In genomic region chr8:12547466-12548220, GRCm38 (mm10) we compare ENCODE assay signal across 23 mouse cellular contexts. TPM values are rescaled to one million over a fixed set of nuclear protein-coding genes. Genes with fewer than 3 reads are reported as not detected.
A peak's percentile ranks its signal among the peaks of the same experiment; 100 is the strongest.
DNase-seq lines count a peak whose midpoint lies in the region; ATAC-seq lines count a peak whose summit lies in the region.
"Had no signal": no experiment of that assay in that cellular context is flagged by ENCODE, and none has a peak within 500 bp of the region (broad histone marks: within the 10 kb centered on the region; RNA-seq: fewer than 3 reads in every experiment).

No protein-coding gene starts in this region.

- H3K4me3 ChIP-seq in neural tube, embryonic 11.5 days (ENCODE audit: low read depth, low read length), result no peak overlapping the region
- no peak overlapping the region for H3K4me3 ChIP-seq in hindbrain, embryonic 12.5 days
- H3K4me3 ChIP-seq: layer of hippocampus, adult 2 months; liver, embryonic 13.5 days; lung, embryonic 15.5 days; myocyte had no signal

- 53% methylated on average over 7 of the region's 7 CpGs for WGBS in neural tube, embryonic 11.5 days
- 68% methylated on average over 7 of the region's 7 CpGs for WGBS in hindbrain, embryonic 12.5 days

- no peaks in the 10 kb centered on the region for H3K9me3 ChIP-seq in neural tube, embryonic 11.5 days (ENCODE audit: control insufficient read depth, low read length)
- no peaks in the 10 kb centered on the region for H3K9me3 ChIP-seq in hindbrain, embryonic 12.5 days (replicated peaks)
- H3K9me3 ChIP-seq: liver, embryonic 13.5 days; lung, embryonic 15.5 days had no signal

- peak; percentile 31; the same call in 1 of the 2 replicates for ATAC-seq in neural tube, embryonic 11.5 days (ENCODE audit: insufficient read depth, low FRiP score, low TSS enrichment)
- ATAC-seq in hindbrain, embryonic 12.5 days (ENCODE audit: low FRiP score), result peak; percentile 22
- ATAC-seq: CD4-positive, CD25-positive, alpha-beta regulatory T cell, adult 4 months had no signal

- no peak overlapping the region for H3K27ac ChIP-seq in neural tube, embryonic 11.5 days (ENCODE audit: low read depth, low read length)
- H3K27ac ChIP-seq in hindbrain, embryonic 12.5 days, result no peak overlapping the region
- H3K27ac ChIP-seq: layer of hippocampus, adult 2 months; liver, embryonic 13.5 days; lung, embryonic 15.5 days; stomach, postnatal 0 days had no signal

- H3K4me1 ChIP-seq in neural tube, embryonic 11.5 days (ENCODE audit: control insufficient read depth, insufficient read depth, low read length), result peaks cover 4% of the 10 kb centered on the region; the same call in 1 of the 2 replicates
- peaks cover 10% of the 10 kb centered on the region for H3K4me1 ChIP-seq in hindbrain, embryonic 12.5 days
- H3K4me1 ChIP-seq: liver, embryonic 13.5 days; lung, embryonic 15.5 days had no signal

- H3K9ac ChIP-seq in neural tube, embryonic 11.5 days (ENCODE audit: low read length), result no peak overlapping the region
- no peak overlapping the region for H3K9ac ChIP-seq in hindbrain, embryonic 12.5 days
- H3K9ac ChIP-seq: liver, embryonic 13.5 days; lung, embryonic 15.5 days had no signal

- peaks cover 4% of the 10 kb centered on the region; the same call in 1 of the 2 replicates for H3K27me3 ChIP-seq in neural tube, embryonic 11.5 days (ENCODE audit: control insufficient read depth, insufficient read depth, low read length)
- H3K27me3 ChIP-seq in hindbrain, embryonic 12.5 days, result peaks cover 17% of the 10 kb centered on the region

- no peak overlapping the region for H3K4me2 ChIP-seq in neural tube, embryonic 11.5 days (ENCODE audit: low read depth)
- H3K4me2 ChIP-seq in hindbrain, embryonic 12.5 days (replicated peaks), result no peak overlapping the region
- H3K4me2 ChIP-seq: liver, embryonic 13.5 days; lung, embryonic 15.5 days had no signal

- no peaks in the 10 kb centered on the region for H3K36me3 ChIP-seq in neural tube, embryonic 11.5 days (ENCODE audit: control insufficient read depth, insufficient read depth, low read length)
- no peaks in the 10 kb centered on the region for H3K36me3 ChIP-seq in hindbrain, embryonic 12.5 days
- H3K36me3 ChIP-seq: liver, embryonic 13.5 days; lung, embryonic 15.5 days had no signal

- peak; percentile 12 for DNase-seq in embryo, embryonic 11 days
- no peak for DNase-seq in embryo, embryonic 9.5 days (ENCODE audit: extremely low spot score)
- DNase-seq in neural tube, embryonic 11.5 days (ENCODE audit: low spot score), result no peak
- DNase-seq in neural tube, embryonic 10.5 days (ENCODE audit: extremely low spot score, low spot score), result no peak
- no peak for DNase-seq in heart, adult 18-20 months
- no peak for DNase-seq in T-cell, adult 2 months (ENCODE audit: low spot score)
- no peak for DNase-seq in urinary bladder, adult 2 months (ENCODE audit: low spot score)
- DNase-seq: gastrocnemius, postnatal 25 days; kidney, adult 18-20 months; kidney, postnatal 10 days; liver, embryonic 13.5 days; right cerebral cortex, postnatal 25 days; thymus, postnatal 14 days had no signal

RNA-seq across cellular contexts. Expression of gene Spaca7, which starts 25.2 kb away (rescaled TPM):
- polyA plus RNA-seq in neural tube, embryonic 11.5 days (2014; fragmentation: Nextera tagmentation; extraction: Ambion mirVana), result not detected in 2 replicates
- not detected in 2 replicates for polyA plus RNA-seq in hindbrain, embryonic 12.5 days (2016; fragmentation: Nextera tagmentation; extraction: Ambion mirVana)
- total RNA-seq in heart, adult 18-20 months (2021), result not detected
- polyA plus RNA-seq in urinary bladder, adult 2 months (2012; rRNA removed), result not detected in 2 replicates
- total RNA-seq: gastrocnemius, postnatal 25 days; layer of hippocampus, adult 2 months; left cerebral cortex, adult 18-20 months; megakaryocyte progenitor cell, adult 5-6 weeks had no signal
- polyA plus RNA-seq: CD4-positive, CD25-positive, alpha-beta regulatory T cell, adult 4 months; heart, postnatal 0 days; limb, embryonic 11.5 days; liver, embryonic 13.5 days; lung, embryonic 15.5 days; myocyte; stomach, postnatal 0 days had no signal
